Mouse (Mus musculus): Measurements from ENCODE around the gene Hcst. TPM values are rescaled to one million over a fixed set of nuclear protein-coding genes. Genes with fewer than 3 reads are reported as not detected.

Gene Hcst
- polyA plus RNA-seq, 1 experiment from 2014 or later: 17.4 TPM

DNA sequence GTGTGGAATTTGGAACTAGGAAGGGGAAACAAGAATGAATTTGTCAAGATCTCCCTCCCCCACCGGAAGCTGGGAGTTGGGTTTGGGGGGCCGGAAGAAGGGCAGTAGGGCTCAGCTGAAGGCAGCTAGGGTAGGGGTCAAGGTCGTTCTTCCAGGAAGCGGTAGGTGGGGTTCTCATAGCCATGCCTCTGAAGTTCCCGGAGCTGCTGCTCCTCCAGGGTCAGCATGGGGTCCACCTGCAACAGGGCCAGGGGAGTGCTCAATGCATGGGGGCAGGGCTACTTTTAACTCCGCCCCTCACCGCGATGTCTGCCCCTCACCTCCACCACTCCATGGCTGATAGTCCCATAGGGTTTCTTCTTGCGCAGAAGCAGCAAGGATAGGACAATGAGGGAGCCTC is 15.5 kb upstream of the Hcst start:
- Histone ChIP-seq H3K4me2 (ENCODE audit: low read depth, low read length) (no peak overlapping the region), H3K4me1 (ENCODE audit: insufficient read depth) (no peaks in the 10 kb centered on the region), H3K27ac (ENCODE audit: low read depth) (no peak overlapping the region), H3K9ac (replicated peaks) (no peak overlapping the region), H3K9me3 (ENCODE audit: low read length) (no peaks in the 10 kb centered on the region), H3K27me3 (ENCODE audit: insufficient read depth, low read length) (no peaks in the 10 kb centered on the region), H3K36me3 (replicated peaks; ENCODE audit: insufficient read depth, low read length) (no peaks in the 10 kb centered on the region), H3K4me3 (ENCODE audit: low read depth, low read length) (no peak overlapping the region)
- WGBS (ENCODE audit: insufficient replicate concordance): 47% methylated on average over 9 of the region's 9 CpGs
- ATAC-seq (no peak), DNase-seq (no peak)
- TF ChIP-seq EP300 (IDR thresholded peaks at IDR 0.05; ENCODE audit: low read depth) (no peak), CTCF (IDR thresholded peaks at IDR 0.05; ENCODE audit: low read depth) (no peak)

GRCm38 (mm10) chr7:30434701-30435100 is 15.0 kb upstream of the Hcst start:
- H3K27me3 ChIP-seq (ENCODE audit: insufficient read depth, low read length): no peaks in the 10 kb centered on the region
- DNase-seq: no peak
- no peaks in the 10 kb centered on the region for H3K9me3 ChIP-seq (ENCODE audit: low read length)
- no peak for TF ChIP-seq EP300 (IDR thresholded peaks at IDR 0.05; ENCODE audit: low read depth)
- H3K9ac ChIP-seq (replicated peaks): no peak overlapping the region
- H3K4me2 ChIP-seq (ENCODE audit: low read depth, low read length): no peak overlapping the region
- no peak overlapping the region for H3K27ac ChIP-seq (ENCODE audit: low read depth)
- H3K4me1 ChIP-seq (ENCODE audit: insufficient read depth): no peaks in the 10 kb centered on the region
- H3K4me3 ChIP-seq (ENCODE audit: low read depth, low read length): no peak overlapping the region
- no peaks in the 10 kb centered on the region for H3K36me3 ChIP-seq (replicated peaks; ENCODE audit: insufficient read depth, low read length)
- 59% methylated on average over 10 of the region's 10 CpGs for WGBS (ENCODE audit: insufficient replicate concordance)
- no peak for ATAC-seq

DNA sequence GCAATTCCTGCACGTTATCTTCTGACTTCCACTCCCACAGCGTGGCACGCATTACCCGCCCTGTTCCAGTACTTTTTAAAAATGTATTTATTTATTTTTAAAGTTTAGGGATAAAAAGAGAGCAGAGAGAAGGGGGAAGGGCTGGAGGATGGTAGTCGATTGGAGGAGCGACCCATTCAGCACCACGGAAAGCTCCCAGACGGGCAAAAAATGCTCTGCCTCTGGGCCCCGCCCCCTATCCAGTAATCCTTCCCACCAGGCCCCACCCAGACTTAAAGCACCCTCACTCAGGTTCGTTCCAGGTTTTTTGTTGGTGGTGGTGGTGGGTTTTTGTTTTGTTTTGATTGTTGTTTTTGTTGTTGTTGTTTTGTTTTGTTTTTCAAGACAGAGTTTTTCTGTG is 14.6 kb upstream of the Hcst start:
- no peaks in the 10 kb centered on the region for H3K27me3 ChIP-seq (ENCODE audit: insufficient read depth, low read length)
- TF ChIP-seq EP300 (IDR thresholded peaks at IDR 0.05; ENCODE audit: low read depth) (no peak), CTCF (IDR thresholded peaks at IDR 0.05; ENCODE audit: low read depth) (no peak)
- H3K27ac ChIP-seq (ENCODE audit: low read depth): no peak overlapping the region
- 0 out of 2 replicates have a peak, but pooled peaks have one; percentile 36 for ATAC-seq
- no peaks in the 10 kb centered on the region for H3K36me3 ChIP-seq (replicated peaks; ENCODE audit: insufficient read depth, low read length)
- WGBS (ENCODE audit: insufficient replicate concordance): 2% methylated on average over 9 of the region's 10 CpGs
- no peak overlapping the region for H3K4me2 ChIP-seq (ENCODE audit: low read depth, low read length)
- no peak overlapping the region for H3K4me3 ChIP-seq (ENCODE audit: low read depth, low read length)
- no peaks in the 10 kb centered on the region for H3K4me1 ChIP-seq (ENCODE audit: insufficient read depth)
- no peak overlapping the region for H3K9ac ChIP-seq (replicated peaks)
- DNase-seq: peak; percentile 73
- H3K9me3 ChIP-seq (ENCODE audit: low read length): no peaks in the 10 kb centered on the region

DNA sequence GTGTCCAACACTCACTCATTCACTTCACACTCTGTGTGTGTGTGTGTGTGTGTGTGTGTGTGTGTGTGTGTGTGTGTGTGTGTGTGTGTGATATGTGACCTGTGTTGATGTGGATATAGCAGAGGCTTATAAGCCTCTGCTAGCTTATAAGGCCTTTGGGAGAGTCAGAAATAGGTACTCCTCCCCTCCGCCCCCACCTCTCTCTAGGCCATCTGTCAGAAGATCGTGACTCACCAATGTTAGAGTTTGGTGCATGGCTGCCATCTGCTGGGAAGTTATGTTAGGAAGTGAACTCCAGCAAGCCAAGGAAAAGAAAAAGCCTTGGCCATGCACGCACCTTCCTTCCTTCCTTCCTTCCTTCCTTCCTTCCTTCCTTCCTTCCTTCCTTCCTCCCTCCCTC is 12.1 kb upstream of the Hcst start:
- peak; percentile 73 for TF ChIP-seq CTCF (IDR thresholded peaks at IDR 0.05; ENCODE audit: low read depth)
- no peak for TF ChIP-seq EP300 (IDR thresholded peaks at IDR 0.05; ENCODE audit: low read depth)
- H3K4me1 ChIP-seq (ENCODE audit: insufficient read depth): no peaks in the 10 kb centered on the region
- H3K9ac ChIP-seq (replicated peaks): no peak overlapping the region
- ATAC-seq: no peak
- no peak overlapping the region for H3K4me3 ChIP-seq (ENCODE audit: low read depth, low read length)
- H3K4me2 ChIP-seq (ENCODE audit: low read depth, low read length): no peak overlapping the region
- no peaks in the 10 kb centered on the region for H3K9me3 ChIP-seq (ENCODE audit: low read length)
- peaks cover 2% of the 10 kb centered on the region; the same call in 1 of the 2 replicates for H3K36me3 ChIP-seq (replicated peaks; ENCODE audit: insufficient read depth, low read length)
- H3K27me3 ChIP-seq (ENCODE audit: insufficient read depth, low read length): no peaks in the 10 kb centered on the region
- no peak overlapping the region for H3K27ac ChIP-seq (ENCODE audit: low read depth)
- peak; percentile 61 for DNase-seq
- WGBS (ENCODE audit: insufficient replicate concordance): 4% methylated on average over 3 of the region's 3 CpGs

GRCm38 (mm10) chr7:30430191-30430590 is 10.5 kb upstream of the Hcst start:
- no peak for TF ChIP-seq CTCF (IDR thresholded peaks at IDR 0.05; ENCODE audit: low read depth)
- TF ChIP-seq EP300 (IDR thresholded peaks at IDR 0.05; ENCODE audit: low read depth): no peak
- no peak overlapping the region for H3K27ac ChIP-seq (ENCODE audit: low read depth)
- no peak overlapping the region for H3K4me3 ChIP-seq (ENCODE audit: low read depth, low read length)
- DNase-seq (no peak), ATAC-seq (no peak)
- no peak overlapping the region for H3K4me2 ChIP-seq (ENCODE audit: low read depth, low read length)
- H3K27me3 ChIP-seq (ENCODE audit: insufficient read depth, low read length): no peaks in the 10 kb centered on the region
- H3K9ac ChIP-seq (replicated peaks): no peak overlapping the region
- H3K9me3 ChIP-seq (ENCODE audit: low read length): no peaks in the 10 kb centered on the region
- 26% methylated on average over 2 of the region's 2 CpGs for WGBS (ENCODE audit: insufficient replicate concordance)
- H3K4me1 ChIP-seq (ENCODE audit: insufficient read depth): no peaks in the 10 kb centered on the region
- H3K36me3 ChIP-seq (replicated peaks; ENCODE audit: insufficient read depth, low read length): peaks cover 11% of the 10 kb centered on the region

DNA sequence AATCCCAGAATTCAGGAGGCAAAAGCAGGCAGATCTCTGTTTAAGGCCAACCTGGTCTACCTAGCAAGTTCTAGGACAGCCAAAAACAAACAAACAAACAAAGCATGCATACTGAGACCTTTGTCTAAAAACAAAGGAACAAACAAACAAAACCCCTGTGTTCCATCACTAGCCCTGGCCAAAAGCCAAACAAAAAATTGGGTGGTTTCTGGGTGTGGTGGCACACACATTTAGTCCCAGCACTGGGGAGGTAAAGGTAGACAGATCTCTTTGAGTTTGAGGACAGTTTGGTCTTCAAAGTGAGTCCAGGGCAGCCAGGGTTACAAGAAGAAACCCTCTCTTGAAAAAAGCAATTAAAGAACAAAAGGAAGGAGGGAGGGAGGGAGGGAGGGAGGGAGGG is 9.7 kb upstream of the Hcst start:
- no peak for DNase-seq
- Histone ChIP-seq H3K27ac (ENCODE audit: low read depth) (no peak overlapping the region), H3K4me2 (ENCODE audit: low read depth, low read length) (no peak overlapping the region), H3K4me3 (ENCODE audit: low read depth, low read length) (no peak overlapping the region), H3K27me3 (ENCODE audit: insufficient read depth, low read length) (no peaks in the 10 kb centered on the region), H3K9ac (replicated peaks) (no peak overlapping the region), H3K9me3 (ENCODE audit: low read length) (no peaks in the 10 kb centered on the region), H3K4me1 (ENCODE audit: insufficient read depth) (no peaks in the 10 kb centered on the region), H3K36me3 (replicated peaks; ENCODE audit: insufficient read depth, low read length) (peaks cover 18% of the 10 kb centered on the region)
- TF ChIP-seq EP300 (IDR thresholded peaks at IDR 0.05; ENCODE audit: low read depth) (no peak), CTCF (IDR thresholded peaks at IDR 0.05; ENCODE audit: low read depth) (no peak)
- ATAC-seq: no peak

- Histone ChIP-seq H3K27ac (ENCODE audit: low read depth) (peak overlapping the region; percentile 91), H3K27me3 (ENCODE audit: insufficient read depth, low read length) (no peaks in the 10 kb centered on the region), H3K4me1 (ENCODE audit: insufficient read depth) (peaks cover 22% of the 10 kb centered on the region), H3K4me3 (ENCODE audit: low read depth, low read length) (peak overlapping the region; percentile 65), H3K4me2 (ENCODE audit: low read depth, low read length) (peak overlapping the region; percentile 90), H3K9me3 (ENCODE audit: low read length) (no peaks in the 10 kb centered on the region), H3K36me3 (replicated peaks; ENCODE audit: insufficient read depth, low read length) (peaks cover 23% of the 10 kb centered on the region), H3K9ac (replicated peaks) (peak overlapping the region; percentile 59)
- 20% methylated on average over 23 of the region's 23 CpGs for WGBS (ENCODE audit: insufficient replicate concordance)
- no peak for TF ChIP-seq EP300 (IDR thresholded peaks at IDR 0.05; ENCODE audit: low read depth)
- TF ChIP-seq CTCF (IDR thresholded peaks at IDR 0.05; ENCODE audit: low read depth): no peak
- DNase-seq (no peak), ATAC-seq (no peak)
These were observed 3.5 kb upstream of the Hcst start for GRCm38 (mm10) chr7:30423071-30423641.

Measured in liver, postnatal 0 days (tissue).